ENCODE assay signal across 18 mouse cellular contexts in the genomic region with DNA sequence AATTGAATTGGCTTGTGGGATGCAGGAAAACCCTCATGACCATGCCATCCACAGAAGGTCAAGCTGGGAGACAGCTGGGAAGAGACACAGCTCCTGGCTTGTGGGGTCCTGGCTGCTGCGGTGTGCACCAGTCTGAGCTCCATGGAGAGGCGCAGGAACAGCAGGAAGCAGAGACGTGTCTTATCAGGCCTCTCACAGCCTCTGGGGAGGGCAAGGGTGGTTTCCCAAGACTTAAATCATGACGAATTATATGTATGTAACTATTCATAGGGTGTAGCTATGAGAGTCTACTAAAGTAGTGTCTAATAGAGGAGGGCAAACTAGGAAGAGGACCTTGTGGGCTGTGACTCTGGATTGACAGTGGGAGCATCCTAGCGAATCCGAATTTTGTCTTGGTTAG. TPM values are rescaled to one million over a fixed set of nuclear protein-coding genes. Genes with fewer than 3 reads are reported as not detected.
A peak's percentile ranks its signal among the peaks of the same experiment; 100 is the strongest.
DNase-seq lines count a peak whose midpoint lies in the region; ATAC-seq and TF ChIP-seq lines count a peak whose summit lies in the region.
"Had no signal": no experiment of that assay in that cellular context is flagged by ENCODE, and none has a peak within 500 bp of the region (broad histone marks: within the 10 kb centered on the region; RNA-seq: fewer than 3 reads in every experiment).

No protein-coding gene starts in this region.

- no peak for TF ChIP-seq CTCF in G1E (IDR thresholded peaks at IDR 0.05; ENCODE audit: low read depth, low read length)
- no peak for TF ChIP-seq CTCF in liver, embryonic 14.5 days (IDR thresholded peaks at IDR 0.05; ENCODE audit: low read depth)

- H3K4me2 ChIP-seq in heart, embryonic 15.5 days, result peak overlapping the region; percentile 72
- peak overlapping the region; percentile 38; the same call in 1 of the 2 replicates for H3K4me2 ChIP-seq in liver, embryonic 14.5 days (ENCODE audit: low read depth)
- H3K4me2 ChIP-seq in midbrain, embryonic 13.5 days (replicated peaks), result no peak overlapping the region
- H3K4me2 ChIP-seq: forebrain, embryonic 13.5 days; neural tube, embryonic 13.5 days had no signal

- ATAC-seq in heart, embryonic 15.5 days (replicated peaks; ENCODE audit: insufficient number of reproducible peaks, insufficient read depth, low FRiP score, low read depth), result no peak
- 0 out of 2 replicates have a peak, but pooled peaks have one; percentile 10 for ATAC-seq in G1E (ENCODE audit: extremely low read depth, insufficient number of reproducible peaks, low FRiP score, poor library complexity, severe bottlenecking)
- ATAC-seq in liver, embryonic 14.5 days (ENCODE audit: insufficient read depth), result no peak
- ATAC-seq in midbrain, embryonic 13.5 days, result no peak
- ATAC-seq: forebrain, embryonic 13.5 days; inflammation-experienced regulatory T-cells, adult 6 months had no signal

- peaks cover 21% of the 10 kb centered on the region for H3K36me3 ChIP-seq in heart, embryonic 15.5 days
- peaks cover 31% of the 10 kb centered on the region for H3K36me3 ChIP-seq in G1E (replicated peaks)
- H3K36me3 ChIP-seq in liver, embryonic 14.5 days (replicated peaks; ENCODE audit: control insufficient read depth, insufficient read depth, low read depth), result no peaks in the 10 kb centered on the region; the same call in 1 of the 2 replicates
- peaks cover 22% of the 10 kb centered on the region for H3K36me3 ChIP-seq in midbrain, embryonic 13.5 days

- H3K27ac ChIP-seq in heart, embryonic 15.5 days, result no peak overlapping the region
- H3K27ac ChIP-seq in liver, embryonic 14.5 days, result no peak overlapping the region
- H3K27ac ChIP-seq in midbrain, embryonic 13.5 days, result no peak overlapping the region
- H3K27ac ChIP-seq: forebrain, embryonic 13.5 days; lung, embryonic 15.5 days; neural tube, embryonic 13.5 days had no signal

- no peak for TF ChIP-seq EP300 in liver, embryonic 14.5 days (IDR thresholded peaks at IDR 0.05; ENCODE audit: low read depth)

- H3K9me3 ChIP-seq in heart, embryonic 15.5 days (replicated peaks), result no peaks in the 10 kb centered on the region
- H3K9me3 ChIP-seq in G1E (replicated peaks), result no peaks in the 10 kb centered on the region
- H3K9me3 ChIP-seq in liver, embryonic 14.5 days (ENCODE audit: control insufficient read depth, low read length), result no peaks in the 10 kb centered on the region
- no peaks in the 10 kb centered on the region for H3K9me3 ChIP-seq in midbrain, embryonic 13.5 days
- H3K9me3 ChIP-seq: forebrain, embryonic 13.5 days; lung, embryonic 15.5 days; neural tube, embryonic 13.5 days had no signal

- no peak overlapping the region for H3K4me3 ChIP-seq in heart, embryonic 15.5 days
- H3K4me3 ChIP-seq in G1E (ENCODE audit: low read depth, low read length), result peak overlapping the region; percentile 64; the same call in 1 of the 2 replicates
- H3K4me3 ChIP-seq in liver, embryonic 14.5 days (ENCODE audit: insufficient read depth in 1 of 2, low read depth in 2 of 2, low read length in 2 of 2), result no peak overlapping the region
- H3K4me3 ChIP-seq in midbrain, embryonic 13.5 days (replicated peaks), result no peak overlapping the region
- H3K4me3 ChIP-seq: forebrain, embryonic 13.5 days; lung, embryonic 15.5 days; neural tube, embryonic 13.5 days had no signal

- no peak for DNase-seq in heart, adult 8-10 months (ENCODE audit: low spot score)
- DNase-seq in G1E (ENCODE audit: low spot score), result no peak
- peak; percentile 47 for DNase-seq in c-Kit-positive CD71-positive TER-119-positive erythroid progenitor cells, embryonic 14.5 days (ENCODE audit: low spot score)
- peak in 1 of 3 experiments; percentile 53 for DNase-seq in liver, embryonic 14.5 days (ENCODE audit: low read depth in 3 of 3, low spot score in 3 of 3)
- DNase-seq in adrenal gland, postnatal 14 days, result no peak
- DNase-seq in cerebellum, adult 9-11 months, result no peak
- DNase-seq: adrenal gland, adult 8-10 months; cerebellum, adult 2 months; gastrocnemius, postnatal 25 days; kidney, adult 8-10 months; kidney, postnatal 25 days; right cerebral cortex, postnatal 14 days had no signal

- H3K27me3 ChIP-seq in heart, embryonic 15.5 days, result no peaks in the 10 kb centered on the region
- no peaks in the 10 kb centered on the region for H3K27me3 ChIP-seq in G1E (ENCODE audit: insufficient read depth, low read length)
- H3K27me3 ChIP-seq in liver, embryonic 14.5 days (ENCODE audit: control insufficient read depth, insufficient read depth, low read length), result no peaks in the 10 kb centered on the region
- no peaks in the 10 kb centered on the region for H3K27me3 ChIP-seq in midbrain, embryonic 13.5 days
- H3K27me3 ChIP-seq: forebrain, embryonic 13.5 days; lung, embryonic 15.5 days; neural tube, embryonic 13.5 days had no signal

- peaks cover 40% of the 10 kb centered on the region for H3K4me1 ChIP-seq in heart, embryonic 15.5 days (replicated peaks)
- H3K4me1 ChIP-seq in G1E (ENCODE audit: insufficient read depth, low read depth, low read length), result peaks cover 55% of the 10 kb centered on the region
- H3K4me1 ChIP-seq in liver, embryonic 14.5 days (replicated peaks; ENCODE audit: control insufficient read depth in 2 of 2, insufficient read depth in 2 of 2, low read length in 1 of 2), result peaks cover 29 to 37% of the 10 kb centered on the region in 2 experiments
- H3K4me1 ChIP-seq in midbrain, embryonic 13.5 days (replicated peaks), result peaks cover 44% of the 10 kb centered on the region

- no peak overlapping the region for H3K9ac ChIP-seq in heart, embryonic 15.5 days
- no peak overlapping the region for H3K9ac ChIP-seq in liver, embryonic 14.5 days (replicated peaks)
- no peak overlapping the region for H3K9ac ChIP-seq in midbrain, embryonic 13.5 days (replicated peaks)
- H3K9ac ChIP-seq: forebrain, embryonic 13.5 days; lung, embryonic 15.5 days; neural tube, embryonic 13.5 days had no signal

- 47% methylated on average over 6 of the region's 6 CpGs for WGBS in heart, embryonic 15.5 days
- 34% methylated on average over 6 of the region's 6 CpGs for WGBS in liver, embryonic 14.5 days (ENCODE audit: insufficient replicate concordance)
- 81% methylated on average over 6 of the region's 6 CpGs for WGBS in midbrain, embryonic 13.5 days

RNA-seq across cellular contexts. Expression of a gene that starts 2.6 kb away (rescaled TPM):
- polyA plus RNA-seq in heart, embryonic 15.5 days (2015; fragmentation: Nextera tagmentation; extraction: Ambion mirVana), result 23.9 and 26.6 TPM in 2 replicates
- 10 to 100 TPM; 11.9 to 14.3 (median 13.3) TPM for total RNA-seq in heart, adult 8-10 months (2022)
- total RNA-seq in G1E (2014; fragmentation: Nextera tagmentation) (17.4 and 18.3 TPM in 2 replicates), G1E (2017) (14.4 and 14.9 TPM in 2 replicates)
- polyA plus RNA-seq in G1E (2012), result 25.8 and 30.7 TPM in 2 replicates
- polyA plus RNA-seq in liver, embryonic 14.5 days (2012; rRNA removed), result 3.7 and 4.6 TPM in 2 replicates
- polyA plus RNA-seq in liver, embryonic 14.5 days (2014; fragmentation: Nextera tagmentation; extraction: Ambion mirVana), result 6.7 and 7.1 TPM in 2 replicates
- total RNA-seq in adrenal gland, postnatal 14 days (2021), result 18.3 and 19.7 TPM in 2 replicates
- 23.0 and 25.0 TPM in 2 replicates for polyA plus RNA-seq in midbrain, embryonic 13.5 days (2015; fragmentation: Nextera tagmentation; extraction: Ambion mirVana)
